Mouse (Mus musculus) hindbrain, embryonic 13.5 days (tissue): ENCODE data around the gene Larp4. TPM values are rescaled to one million over a fixed set of nuclear protein-coding genes. Genes with fewer than 3 reads are reported as not detected.

Source experiments
- ATAC-seq: fragments of 200-750 bp; cut with Nextera tagmentation; 2 replicates; pipeline ENCODE4 v1.8.0; 2017; ENCODE audit warnings: moderate TSS enrichment; ENCODE audit not compliant: low FRiP score
- H3K27ac ChIP-seq: fragments of 300-500 bp; sonication (generic); 2 replicates; pipeline ENCODE4 v1.5.1; 2015; ENCODE audit warnings: inconsistent platforms, mild to moderate bottlenecking, moderate library complexity
- H3K27me3 ChIP-seq: fragments of 300-500 bp; sonication (generic); 2 replicates; pipeline ENCODE4 v1.6.1; 2015; ENCODE audit warnings: mild to moderate bottlenecking, inconsistent platforms
- H3K36me3 ChIP-seq: fragments of 300-500 bp; sonication (generic); 2 replicates; pipeline ENCODE4 v1.6.1; 2015; ENCODE audit warnings: mild to moderate bottlenecking, inconsistent platforms
- H3K4me1 ChIP-seq: fragments of 300-500 bp; sonication (generic); replicated peaks from 2 replicates; pipeline ENCODE4 v1.6.1; 2015; ENCODE audit warnings: inconsistent platforms
- H3K4me2 ChIP-seq: fragments of 300-500 bp; sonication (generic); 2 replicates; pipeline ENCODE4 v1.6.1; 2015; ENCODE audit warnings: inconsistent platforms, mild to moderate bottlenecking, moderate library complexity
- H3K4me3 ChIP-seq: fragments of 300-500 bp; sonication (generic); 2 replicates; pipeline ENCODE4 v1.5.1; 2015; ENCODE audit warnings: mild to moderate bottlenecking, inconsistent platforms
- H3K9ac ChIP-seq: fragments of 300-500 bp; sonication (generic); 2 replicates; pipeline ENCODE4 v1.6.1; 2015; ENCODE audit warnings: mild to moderate bottlenecking, inconsistent platforms
- H3K9me3 ChIP-seq: fragments of 300-500 bp; sonication (generic); 2 replicates; pipeline ENCODE4 v1.6.1; 2016; ENCODE audit warnings: inconsistent platforms
- WGBS: fragments of 180-500 bp; shearing (Covaris S2); methylation state at CpG from one replicate; pipeline ENCODE4 v1.1.7; 2015; 5-methylcytosine and 5-hydroxymethylcytosine counted together
- polyA plus RNA-seq: library from polyadenylated mRNA; unstranded; fragments of >200 nt; fragmentation: Nextera tagmentation; extraction: Ambion mirVana; gene quantifications from 2 replicates; pipeline ENCODE4 v1.2.1, GENCODE M21; 2015

Gene Larp4
- polyA plus RNA-seq, 1 experiment from 2014 or later: 23.1 TPM

DNA sequence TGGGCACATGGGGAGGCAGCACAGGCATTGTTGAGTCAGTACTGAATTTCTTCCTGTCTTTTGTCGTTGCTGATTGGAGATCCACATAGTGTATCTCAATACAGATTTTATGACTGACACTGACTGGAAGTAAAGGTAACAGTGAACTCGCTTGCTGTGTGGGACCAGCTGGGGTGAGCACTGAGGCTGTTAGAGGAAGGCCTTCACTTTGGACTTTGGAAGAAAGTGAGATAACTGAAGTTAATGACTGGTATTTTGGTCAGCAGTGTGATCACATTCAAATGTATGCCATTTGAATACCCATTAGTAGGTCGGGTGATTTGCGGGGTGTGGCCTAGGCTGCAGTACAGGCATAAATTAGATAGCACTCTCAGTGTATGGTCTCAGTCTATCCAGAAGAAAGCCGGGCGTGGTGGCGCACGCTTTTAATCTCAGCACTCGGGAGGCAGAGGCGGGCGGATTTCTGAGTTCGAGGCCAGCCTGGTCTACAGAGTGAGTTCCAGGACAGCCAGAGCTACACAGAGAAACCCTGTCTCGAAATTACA, 93.4 kb downstream of the Larp4 start:
- H3K27ac ChIP-seq: no peak overlapping the region
- 95% methylated on average over 13 of the region's 13 CpGs for WGBS

More for the DNA sequence above, 93.4 kb downstream of the Larp4 start:
- H3K4me2 ChIP-seq: no peak overlapping the region
- H3K36me3 ChIP-seq: no peaks in the 10 kb centered on the region
- H3K27me3 ChIP-seq: no peaks in the 10 kb centered on the region
- ATAC-seq: no peak
- H3K4me1 ChIP-seq: peaks cover 43% of the 10 kb centered on the region
- H3K9ac ChIP-seq: no peak overlapping the region
- no peak overlapping the region for H3K4me3 ChIP-seq
- no peaks in the 10 kb centered on the region for H3K9me3 ChIP-seq

Other genes with a start within 250 kb of the Larp4 start
- 160 and 174 TPM in 2 replicates for gene Cox14, start 244.4 kb upstream of the Larp4 start, polyA plus RNA-seq
- gene Cers5, start 197.2 kb upstream of the Larp4 start, polyA plus RNA-seq: 73.6 and 74.3 TPM in 2 replicates
- gene Lima1, start 94.6 kb upstream of the Larp4 start, polyA plus RNA-seq: 20.6 and 20.9 TPM in 2 replicates
- gene Fam186a, start 3.0 kb upstream of the Larp4 start, polyA plus RNA-seq: not detected in 2 replicates
- 19.1 and 19.6 TPM in 2 replicates for gene Dip2b, start 68.6 kb downstream of the Larp4 start, polyA plus RNA-seq